Mouse (Mus musculus): Measurements from ENCODE around the gene Pou2af1.

Gene Pou2af1

DNA sequence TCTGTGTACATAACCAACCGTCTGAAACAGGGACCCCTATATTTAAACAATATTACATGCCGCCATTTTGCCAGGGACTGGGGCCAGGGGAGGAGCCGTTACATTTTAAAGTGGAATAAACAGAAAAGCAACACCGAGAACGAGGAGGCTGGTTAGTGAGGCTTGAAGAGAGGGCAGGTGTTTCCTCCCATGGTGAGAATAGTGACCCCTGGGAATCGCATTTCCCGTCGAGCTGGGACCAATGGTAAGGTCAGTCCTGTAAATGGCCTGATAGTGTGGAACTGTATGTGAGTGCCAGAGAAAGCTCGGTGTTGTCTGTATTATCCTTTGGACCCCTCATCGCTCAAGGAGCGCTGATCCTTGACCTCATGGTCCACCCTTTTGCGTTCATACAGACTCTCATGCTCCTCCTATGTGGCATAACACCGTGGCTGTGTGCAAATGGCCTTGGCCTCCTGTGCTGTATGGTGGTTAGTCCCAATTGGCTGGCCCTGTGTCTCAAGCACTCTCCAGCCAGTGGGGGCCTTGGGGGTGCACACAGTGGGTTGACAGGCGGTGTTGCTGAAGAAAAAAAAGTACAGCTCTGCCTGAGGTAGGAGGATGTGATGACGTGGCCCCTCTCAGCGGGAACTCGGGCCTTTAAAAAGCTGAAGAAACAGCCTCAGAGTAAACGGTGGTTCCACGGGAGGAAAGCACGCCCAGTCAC is at the start of gene Pou2af1:
TSS of gene Pou2af1 (plus strand) at position 686 of the 706 bp plus-strand sequence.
- DNase-seq (ENCODE audit: low spot score in 2 of 2), result no peak

DNA sequence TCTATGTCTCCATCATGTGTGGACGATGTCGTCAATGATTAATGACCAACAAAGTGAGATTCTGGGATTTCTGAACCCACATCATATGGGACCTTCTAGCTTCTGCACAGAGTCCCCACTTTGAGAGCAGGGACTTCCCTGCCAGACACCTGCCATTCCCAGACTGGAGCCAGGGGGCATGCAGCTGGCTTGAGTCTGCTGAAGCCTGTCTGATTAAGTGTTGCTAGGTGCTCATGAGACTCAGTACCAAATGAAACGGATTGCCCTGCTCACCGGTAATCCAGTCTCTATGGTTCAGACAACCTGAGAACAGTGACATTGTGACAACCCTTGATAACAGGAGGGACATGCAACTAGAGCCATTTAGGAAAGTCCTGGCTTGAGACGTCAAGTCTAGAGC is 49.5 kb upstream of the Pou2af1 start:
- no peak for DNase-seq (ENCODE audit: low spot score in 2 of 2)

DNA sequence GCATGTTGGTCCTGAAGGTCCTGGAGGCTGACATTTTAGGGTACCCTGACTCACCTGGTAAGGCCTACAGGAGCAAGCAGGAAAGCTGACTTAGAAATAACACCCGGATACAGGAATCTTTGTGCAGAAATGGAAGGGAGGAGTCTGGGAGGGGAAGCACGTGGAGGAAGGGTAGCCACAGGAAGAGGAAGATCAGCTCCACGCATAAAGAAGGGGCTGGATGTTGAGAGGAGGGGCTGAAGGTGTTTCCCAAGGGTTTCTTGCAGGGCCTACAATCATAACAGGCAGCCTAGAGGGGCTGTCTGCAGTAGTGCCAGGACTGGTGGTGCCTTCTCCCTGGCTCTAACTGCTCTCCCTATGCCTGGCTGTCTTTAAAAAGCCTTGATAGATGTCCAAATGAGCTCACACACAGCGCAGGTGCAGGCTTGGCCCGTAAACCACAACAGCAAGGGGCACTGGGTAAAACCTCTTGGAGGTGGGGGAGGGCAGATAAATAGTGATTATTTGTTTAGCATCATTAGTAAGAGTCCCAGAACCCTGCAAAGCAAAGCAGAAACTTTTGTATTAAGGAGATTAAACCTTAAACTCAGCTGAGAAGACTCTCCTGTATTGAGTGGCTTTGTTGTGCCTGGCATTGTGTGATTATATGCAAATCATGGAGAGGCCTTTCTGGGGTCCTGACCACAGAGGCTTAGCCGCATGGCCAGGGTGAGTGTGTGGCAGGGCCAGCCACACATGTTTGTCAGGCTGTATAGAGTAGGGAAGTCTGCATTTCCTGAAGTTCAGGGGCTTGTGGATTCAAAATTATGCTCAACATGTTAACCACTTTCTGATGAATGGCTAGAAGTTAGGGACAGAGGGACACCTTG is 48.0 kb upstream of the Pou2af1 start, which contains the start of gene Gm32742:
TSS of gene Gm32742 (minus strand) at position 206 of the 869 bp plus-strand sequence.
- no peak for DNase-seq (ENCODE audit: low spot score in 2 of 2)

DNA sequence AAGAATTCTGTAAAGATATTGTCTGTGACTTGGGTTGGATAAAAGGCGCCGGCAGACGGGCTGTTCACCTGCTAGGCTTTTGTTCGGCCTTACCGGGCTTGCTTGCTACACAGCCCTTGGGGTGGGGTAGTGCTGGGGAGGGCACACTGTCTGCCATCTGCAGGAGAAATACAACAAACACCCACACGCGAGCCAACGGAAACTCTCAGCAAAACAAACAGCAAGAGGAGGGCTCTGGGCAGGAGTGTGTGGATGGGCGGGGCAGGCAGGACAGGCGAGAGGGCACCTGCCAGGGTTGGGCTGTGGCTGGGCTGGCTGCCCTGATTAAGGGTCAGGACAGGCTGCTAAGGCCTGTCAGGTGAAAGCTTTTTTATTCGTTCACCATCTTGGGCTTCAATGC is 45.6 kb upstream of the Pou2af1 start:
- no peak for DNase-seq (ENCODE audit: low spot score in 2 of 2)

DNA sequence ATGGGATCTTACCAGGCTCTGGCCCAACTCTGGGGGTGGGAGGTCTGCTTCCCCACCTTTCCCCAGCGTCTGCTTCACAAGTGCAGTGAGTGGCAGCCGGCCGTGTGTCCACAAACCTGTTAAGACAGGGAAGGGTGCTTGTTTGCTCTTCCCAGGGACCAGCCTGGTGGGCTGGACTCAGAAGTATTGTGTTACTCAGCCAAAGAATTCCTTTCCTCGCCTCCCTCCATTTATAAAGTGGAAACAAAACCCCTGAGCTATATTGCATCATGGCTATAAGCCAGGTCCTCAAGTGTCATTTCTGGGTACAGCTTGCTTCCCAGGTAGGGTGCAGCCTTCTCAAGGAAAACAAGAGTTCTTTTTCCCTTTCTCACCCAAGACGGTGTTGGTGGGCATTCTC is 44.8 kb upstream of the Pou2af1 start:
- DNase-seq (ENCODE audit: low spot score in 2 of 2), result no peak

DNA sequence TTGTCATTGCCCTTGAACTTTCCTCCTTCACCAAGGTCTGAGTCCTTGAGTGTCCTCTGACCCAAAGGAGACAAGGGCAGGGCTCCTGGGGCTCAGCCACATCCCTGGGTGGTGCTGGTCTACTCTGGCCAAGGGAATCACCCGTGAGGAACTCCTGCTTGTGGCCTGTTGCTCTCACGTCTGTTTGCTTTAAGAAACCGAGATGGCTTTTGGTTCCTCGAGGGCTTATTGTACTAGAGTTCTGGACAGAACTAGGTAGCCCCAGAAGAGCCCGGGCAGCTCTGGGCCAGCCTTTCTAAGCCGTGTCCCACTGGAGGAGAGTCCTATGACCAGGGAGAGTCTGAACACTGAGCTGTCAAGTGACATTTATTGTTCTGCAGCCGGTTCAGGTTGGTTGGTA is 44.4 kb upstream of the Pou2af1 start:
- no peak for DNase-seq (ENCODE audit: low spot score in 2 of 2)

DNA sequence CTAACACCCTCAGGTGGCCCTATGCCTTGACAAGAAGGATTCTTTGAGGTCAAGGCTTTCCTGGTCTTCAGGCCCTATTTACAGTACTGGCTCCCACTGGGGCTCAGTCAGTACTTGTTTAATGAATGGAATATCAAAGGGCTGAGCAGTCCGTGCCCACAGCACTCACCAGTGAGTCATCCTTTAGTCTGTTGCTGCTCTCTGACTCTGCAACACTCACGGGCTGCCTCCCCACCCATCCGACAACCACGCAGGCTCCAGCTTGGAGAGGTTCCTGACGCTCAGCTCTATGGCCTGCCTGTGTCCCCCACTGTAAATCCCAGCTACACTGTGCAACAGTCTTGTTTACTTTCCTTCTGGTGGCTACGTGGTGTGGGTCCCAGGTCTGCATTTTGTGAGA is 43.2 kb upstream of the Pou2af1 start:
- no peak for DNase-seq (ENCODE audit: low spot score in 2 of 2)

DNA sequence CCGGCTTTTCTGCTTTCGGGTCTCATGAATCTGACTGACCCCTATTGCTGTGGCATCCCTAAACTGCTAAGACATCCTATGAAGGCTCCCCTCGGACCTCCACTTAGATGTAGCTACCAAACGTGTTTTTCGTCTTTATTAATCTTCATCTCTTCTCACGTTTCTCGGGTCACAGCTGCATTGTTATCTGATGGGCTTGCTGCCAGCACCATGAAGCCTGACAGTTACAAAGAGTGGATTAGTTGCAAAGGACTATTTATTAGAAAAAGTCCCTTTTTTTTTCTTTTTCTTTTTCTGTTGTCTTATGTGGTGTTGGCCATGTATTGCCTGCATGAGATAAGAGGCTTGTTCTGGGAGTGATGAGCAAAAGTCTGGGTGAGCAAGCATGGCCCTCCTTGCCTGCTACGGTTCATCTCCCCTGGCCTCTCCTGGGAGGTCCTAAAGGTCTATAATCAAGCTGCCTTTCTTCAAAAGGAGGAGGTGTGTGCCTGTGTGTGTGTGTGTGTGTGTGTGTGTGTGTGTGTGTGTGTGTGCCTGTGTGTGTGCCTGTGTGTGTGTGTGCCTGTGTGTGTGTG is 38.5 kb upstream of the Pou2af1 start:
- DNase-seq (ENCODE audit: low spot score in 2 of 2), result no peak

DNA sequence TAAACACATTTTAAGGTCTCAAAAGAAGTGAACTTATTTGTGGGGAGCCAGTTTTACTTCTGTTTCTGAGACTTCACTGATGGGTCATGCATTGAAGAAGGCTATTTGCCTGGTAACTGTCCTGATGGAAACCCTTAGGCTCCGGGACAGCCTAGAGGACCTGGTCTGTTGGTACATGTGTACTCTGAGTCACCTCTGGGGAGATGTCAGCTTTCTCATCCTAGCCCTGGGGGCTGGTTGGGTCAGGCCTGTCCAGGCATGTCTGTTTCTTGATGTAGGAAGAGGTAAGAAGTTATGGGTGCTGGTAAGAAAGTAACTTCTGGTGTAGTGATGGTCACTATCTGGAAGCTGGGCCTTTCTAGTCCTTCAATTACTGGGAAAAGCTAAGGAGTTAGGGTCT is 37.8 kb upstream of the Pou2af1 start:
- no peak for DNase-seq (ENCODE audit: low spot score in 2 of 2)

DNA sequence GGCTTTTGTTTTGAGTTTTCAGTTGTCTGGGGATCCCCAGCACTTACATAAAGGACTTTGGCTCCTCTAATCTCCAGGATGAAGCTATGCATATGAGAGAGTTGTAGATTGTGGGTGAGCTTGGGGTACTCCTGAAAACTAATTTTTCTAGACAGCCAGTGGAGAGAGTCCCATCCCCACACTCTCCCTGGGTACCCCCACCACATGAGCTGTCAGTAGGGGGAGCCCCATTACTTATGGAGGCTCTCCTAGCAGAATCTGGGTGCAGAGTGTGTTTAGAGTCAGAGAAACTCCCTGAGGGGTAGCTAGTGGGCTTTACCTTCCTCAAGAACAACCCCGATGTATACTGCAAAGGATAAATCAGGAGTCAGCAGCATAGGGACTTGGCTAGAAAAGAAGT is 35.2 kb upstream of the Pou2af1 start:
- DNase-seq (ENCODE audit: low spot score in 2 of 2), result no peak

DNA sequence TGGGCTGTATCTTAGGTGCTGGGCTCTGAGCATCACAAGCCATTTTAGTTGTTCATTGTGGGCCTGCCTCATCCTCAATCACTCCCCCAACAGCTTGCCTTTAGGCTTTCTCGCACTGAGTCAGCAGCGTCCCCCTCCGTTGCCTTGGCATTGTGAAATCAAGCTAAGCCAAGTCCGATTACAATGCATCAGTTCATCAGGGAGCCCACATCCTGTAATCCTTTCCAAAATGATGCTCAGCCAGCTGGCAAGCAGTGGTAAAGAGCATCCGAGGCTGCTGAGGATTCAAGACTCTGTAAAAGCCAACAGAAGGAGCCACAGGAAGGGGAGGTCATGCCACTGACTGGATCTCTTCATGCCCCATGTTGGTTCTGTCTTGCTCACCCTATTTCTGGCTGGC is 32.9 kb upstream of the Pou2af1 start:
- DNase-seq (ENCODE audit: low spot score in 2 of 2), result no peak

DNA sequence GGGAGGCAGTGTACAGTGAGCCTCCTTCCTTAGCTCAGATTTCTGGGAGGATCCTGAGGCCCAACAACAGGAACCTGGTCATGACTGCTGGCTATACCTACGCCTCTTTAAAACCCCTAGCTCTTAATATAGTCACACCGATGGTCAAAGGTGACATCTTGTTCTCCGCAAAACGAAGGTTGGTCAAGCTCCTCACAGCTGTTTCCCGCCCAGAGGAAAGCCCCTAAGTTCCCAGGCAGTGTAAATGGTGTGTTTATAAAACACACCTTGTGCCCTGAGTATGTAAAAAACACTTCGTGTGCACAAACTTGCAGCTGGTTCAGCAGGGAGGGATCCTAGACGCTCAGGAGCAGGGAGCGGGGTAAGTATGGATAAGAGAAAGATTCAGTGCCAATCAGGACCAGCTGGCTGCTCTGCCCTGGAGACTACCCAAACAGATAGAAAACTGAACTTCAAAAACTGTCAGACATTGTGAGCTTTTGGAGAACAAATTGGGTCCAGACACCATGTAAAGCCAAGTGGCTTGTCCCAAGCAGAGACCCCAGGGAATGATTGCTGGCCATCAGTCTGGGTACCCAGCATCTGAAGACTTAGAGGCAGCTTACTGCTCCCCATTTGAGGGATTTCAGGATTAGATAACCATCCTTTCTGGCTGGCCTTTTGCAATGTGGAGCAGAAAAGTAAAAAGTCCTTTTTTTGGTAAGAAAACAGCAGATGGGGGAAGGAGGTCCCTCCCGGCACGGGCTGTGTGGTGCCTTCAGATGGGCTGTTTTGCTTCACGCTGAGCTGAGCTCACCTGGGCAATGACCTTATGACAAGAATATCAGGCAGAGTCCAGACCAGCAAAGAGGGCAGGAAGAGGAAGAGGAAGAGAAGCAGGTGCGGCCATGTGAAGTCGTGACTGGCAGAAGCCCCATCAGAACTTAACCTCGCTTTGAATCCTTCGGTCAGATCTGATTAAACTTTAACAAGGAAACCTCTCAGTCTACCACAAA is 30.5 kb upstream of the Pou2af1 start:
- DNase-seq (ENCODE audit: low spot score in 2 of 2), result no peak

DNA sequence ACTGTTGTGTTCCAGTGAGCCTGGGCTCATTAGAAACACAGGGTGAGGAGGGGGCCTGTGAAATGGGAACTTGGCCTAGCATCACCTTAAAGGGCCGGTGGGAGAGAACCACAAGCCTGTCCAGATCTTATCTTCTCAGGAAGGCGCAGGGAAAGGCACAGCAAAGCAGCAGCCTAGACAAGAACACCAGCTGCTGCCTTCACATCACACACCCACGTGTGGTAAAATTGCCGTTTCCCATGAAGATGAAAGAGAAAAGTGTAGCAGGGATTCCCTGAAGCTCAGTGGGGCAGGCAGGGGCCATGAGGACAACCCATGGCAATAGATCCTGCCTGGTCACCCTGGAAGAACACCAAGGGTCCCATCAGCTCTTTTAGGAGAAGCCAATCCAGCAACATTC is 28.1 kb upstream of the Pou2af1 start:
- no peak for DNase-seq (ENCODE audit: low spot score in 2 of 2)

DNA sequence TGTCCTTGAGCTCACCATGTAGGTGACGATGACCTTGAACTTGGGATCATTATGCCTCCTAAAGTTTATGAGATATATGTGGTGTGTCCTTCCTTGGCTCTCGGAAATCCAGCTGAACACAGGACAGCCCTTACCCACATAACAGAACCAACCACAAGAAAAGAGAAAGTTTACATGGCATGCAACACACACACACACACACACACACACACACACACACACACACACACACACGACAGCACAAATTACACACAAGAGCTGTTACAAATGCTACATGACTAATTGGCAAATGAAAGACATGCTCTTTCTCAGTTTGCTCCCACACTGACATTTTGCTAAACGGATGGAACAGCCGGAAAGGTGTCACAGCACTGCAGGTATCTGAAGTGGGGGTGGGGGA is 27.6 kb upstream of the Pou2af1 start:
- DNase-seq (ENCODE audit: low spot score in 2 of 2), result no peak

DNA sequence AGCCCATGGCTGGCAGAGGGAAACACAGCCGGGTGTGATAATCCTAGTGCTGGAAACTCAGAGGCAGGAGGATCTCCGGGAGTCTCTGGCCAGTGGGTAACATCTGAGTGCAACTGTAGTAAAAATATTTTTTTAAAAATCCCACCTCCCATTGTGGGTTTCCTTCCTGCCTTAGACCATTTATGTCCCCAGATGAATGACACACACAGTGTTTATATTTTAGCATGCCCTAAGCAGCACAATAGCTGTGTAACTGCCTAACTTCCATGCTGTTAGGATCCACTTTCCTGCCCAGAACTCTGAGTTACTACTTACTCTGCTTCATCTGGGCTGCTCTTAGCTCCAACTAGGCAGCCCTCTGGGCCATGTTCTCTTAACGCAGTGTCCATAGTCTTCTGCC is 22.9 kb upstream of the Pou2af1 start:
- no peak for DNase-seq (ENCODE audit: low spot score in 2 of 2)

DNA sequence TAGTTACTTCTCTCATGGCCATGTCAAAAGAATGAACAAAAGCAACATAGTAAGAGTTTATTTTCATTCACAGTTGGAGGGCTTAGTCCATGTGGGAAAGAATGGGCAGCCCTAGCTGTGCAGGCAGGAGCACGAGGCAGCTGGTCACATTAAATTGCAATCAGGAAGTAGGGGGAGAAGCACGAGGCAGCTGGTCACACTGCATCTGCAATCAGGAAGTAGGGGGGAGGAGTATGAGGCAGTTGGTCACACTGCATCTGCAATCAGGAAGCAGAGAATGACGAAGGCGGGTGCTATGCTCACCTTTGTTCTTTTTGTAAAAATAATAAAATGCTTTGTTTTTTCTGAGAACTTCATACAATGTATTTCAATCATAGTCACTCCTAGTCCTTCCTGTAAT is 18.7 kb upstream of the Pou2af1 start:
- no peak for DNase-seq (ENCODE audit: low spot score in 2 of 2)

DNA sequence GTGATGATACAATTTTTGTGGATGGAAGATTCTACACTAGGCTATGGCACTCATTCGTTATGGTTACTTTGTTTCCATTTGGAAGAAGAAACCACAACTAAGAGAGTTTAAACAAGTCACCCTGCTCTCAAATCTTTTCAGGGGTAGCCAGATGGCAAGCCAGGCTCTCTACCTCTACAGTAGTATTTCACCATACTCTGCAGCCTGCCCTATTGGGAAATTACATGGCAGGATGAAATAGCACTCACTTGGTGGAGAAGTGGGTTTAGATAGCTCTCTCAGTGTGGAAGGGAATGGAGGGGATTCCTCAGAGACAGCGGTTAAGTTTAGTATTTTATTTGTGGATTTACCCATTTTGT is 4.6 kb upstream of the Pou2af1 start:
- no peak for DNase-seq (ENCODE audit: low spot score in 2 of 2)

DNA sequence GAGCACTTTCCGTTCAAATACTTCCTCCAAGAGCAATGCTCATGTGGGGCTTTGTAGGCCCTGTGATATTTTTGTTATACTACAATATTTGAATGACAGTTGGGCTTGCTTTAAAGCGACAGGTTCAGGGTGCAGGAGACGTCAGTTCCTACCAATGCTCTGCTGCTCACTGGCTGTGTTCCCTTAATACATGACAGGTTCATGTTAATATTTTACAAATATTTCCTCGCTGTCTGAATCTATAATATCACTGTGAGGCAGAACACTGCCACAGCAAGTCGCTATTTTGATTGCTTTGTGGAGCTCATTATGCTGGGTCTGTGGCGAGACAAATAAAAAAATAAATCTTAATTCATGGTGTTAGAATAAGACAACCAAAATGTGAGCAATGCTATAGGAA is 2.3 kb upstream of the Pou2af1 start:
- no peak for DNase-seq (ENCODE audit: low spot score in 2 of 2)

DNA sequence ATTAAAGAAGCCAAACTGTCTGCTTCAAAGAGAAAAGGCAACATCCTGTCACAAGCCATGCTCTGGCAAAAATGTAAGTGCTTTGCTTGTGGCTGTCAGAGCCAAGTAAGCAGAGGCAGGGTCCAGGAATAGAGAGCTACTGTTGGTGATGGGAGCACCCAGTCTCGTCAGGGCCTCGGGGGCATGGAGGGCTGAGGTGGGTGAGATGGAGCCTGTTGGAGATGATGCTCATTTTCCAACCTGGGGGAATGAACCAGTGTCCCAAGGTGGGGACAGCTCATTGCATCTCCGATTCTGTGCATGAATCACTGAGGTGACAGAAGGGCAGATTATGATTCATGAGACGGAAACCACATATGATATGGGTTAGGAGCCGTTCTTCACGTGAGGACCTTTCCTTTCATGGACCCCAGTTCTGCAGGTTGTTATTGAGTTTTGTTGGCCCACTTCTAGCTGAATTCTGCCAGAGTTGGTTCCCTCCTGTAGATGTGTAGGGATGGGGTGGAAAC is 275 bp downstream of the Pou2af1 start:
- DNase-seq (ENCODE audit: low spot score in 2 of 2), result no peak

DNA sequence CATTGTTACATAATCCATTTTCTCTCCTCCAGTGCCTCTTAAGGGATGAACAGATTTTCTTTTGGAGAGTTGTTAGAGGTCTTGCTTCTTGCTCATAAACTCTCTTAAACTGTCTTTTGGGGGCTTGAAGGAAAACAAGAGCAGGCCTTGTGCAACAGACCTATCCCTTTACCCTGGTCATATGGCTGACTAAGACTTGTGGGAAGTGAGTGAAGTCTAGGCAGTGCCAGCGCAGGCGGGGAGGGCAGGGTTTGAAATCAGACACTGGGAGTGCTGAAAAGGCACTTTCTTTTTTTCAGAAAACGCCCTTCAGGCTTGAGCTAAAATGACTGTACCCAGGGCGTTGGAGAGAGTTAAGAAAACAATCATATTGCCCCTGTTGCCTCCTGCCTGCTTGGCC is 1.8 kb downstream of the Pou2af1 start:
- no peak for DNase-seq (ENCODE audit: low spot score in 2 of 2)

DNA sequence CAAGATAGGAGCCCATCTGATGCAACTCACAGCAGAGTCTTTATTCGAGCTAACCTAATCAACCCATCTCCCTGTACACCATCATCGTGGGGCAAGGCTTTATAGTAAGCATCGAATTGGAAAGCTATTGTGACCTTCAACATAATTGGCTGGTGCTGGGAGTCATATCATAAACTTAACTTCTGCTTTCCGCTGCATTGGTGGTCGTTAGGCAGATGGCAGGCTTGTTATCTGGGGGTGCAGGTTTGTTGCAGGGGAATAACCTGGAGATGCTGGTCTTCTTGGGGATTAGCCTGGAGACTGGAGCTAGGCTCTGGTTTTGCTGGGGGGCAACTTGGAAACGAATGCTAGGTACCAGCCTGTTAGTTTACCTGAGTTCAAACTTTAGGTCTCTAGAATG is 2.4 kb downstream of the Pou2af1 start:
- no peak for DNase-seq (ENCODE audit: low spot score in 2 of 2)

Data from urinary bladder, postnatal 4 days (tissue).